Mouse (Mus musculus): ENCODE measurements around the gene Elk4.

DNA sequence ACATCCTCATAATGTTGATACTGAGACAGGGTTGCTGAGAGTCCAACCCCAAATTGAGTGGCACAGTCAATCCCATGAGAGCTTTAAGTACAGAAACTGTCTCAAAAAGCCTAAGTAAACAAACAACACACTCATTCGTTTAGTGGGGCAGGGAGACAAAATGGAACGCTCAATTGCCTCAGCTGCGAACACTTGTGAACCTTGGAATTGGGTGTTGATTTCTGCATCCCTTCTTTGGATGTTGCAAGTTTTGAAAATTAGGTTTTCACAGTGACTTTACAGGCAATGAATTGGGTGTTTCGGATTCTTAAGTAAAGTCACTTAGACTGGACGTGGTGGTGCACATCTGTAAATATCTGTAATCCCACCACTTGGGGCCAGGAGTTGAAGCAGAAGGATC lies 686 bp upstream of the Elk4 start:
- TF ChIP-seq CTCF (IDR thresholded peaks at IDR 0.05; ENCODE audit: extremely low read depth, insufficient read depth, insufficient read length, insufficient replicate concordance): no peak
- no peak for TF ChIP-seq POLR2A (IDR thresholded peaks at IDR 0.05; ENCODE audit: low read depth, low read length)
